Comparison of ENCODE assay signal across 17 mouse cellular contexts in the genomic region with DNA sequence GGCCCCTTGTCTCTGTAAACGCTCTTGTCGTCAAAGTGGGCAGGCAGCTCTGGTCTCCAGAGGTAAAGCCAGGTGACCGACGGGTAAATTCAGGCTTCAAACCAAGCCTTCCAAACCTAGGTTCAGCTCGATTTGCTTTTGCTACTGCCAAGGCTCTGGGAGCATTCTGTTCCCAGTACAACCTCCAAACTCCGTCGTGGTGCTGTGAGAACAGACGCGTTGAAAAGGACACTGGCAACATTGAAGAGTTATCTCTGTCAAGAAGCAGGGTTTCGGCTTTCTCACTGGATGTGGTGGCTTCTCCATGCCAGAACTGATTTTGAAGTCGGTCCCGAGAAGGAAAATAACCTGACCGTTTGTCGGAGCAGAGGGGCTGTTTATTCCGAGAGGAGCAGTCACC. TPM values are rescaled to one million over a fixed set of nuclear protein-coding genes. Genes with fewer than 3 reads are reported as not detected.
DNase-seq lines count a peak whose midpoint lies in the region; TF ChIP-seq lines count a peak whose summit lies in the region.
"Had no signal": no experiment of that assay in that cellular context is flagged by ENCODE, and none has a peak within 500 bp of the region (broad histone marks: within the 10 kb centered on the region; RNA-seq: fewer than 3 reads in every experiment).

No protein-coding gene starts in this region.

- 40% methylated on average over 15 of the region's 15 CpGs for WGBS in cerebellum, adult 2 months

- TF ChIP-seq POLR2A in cerebellum, adult 2 months (IDR thresholded peaks at IDR 0.05; ENCODE audit: borderline replicate concordance, insufficient read depth, low read length): no peak

- H3K4me1 ChIP-seq in cerebellum, adult 2 months (ENCODE audit: control insufficient read depth, insufficient read depth, low read length): peaks cover 40% of the 10 kb centered on the region
- H3K4me1 ChIP-seq: limb, embryonic 10.5 days had no signal

- intact Hi-C loops in heart, postnatal 14 days (cut with DNase I): no loop called here

- H3K4me3 ChIP-seq in cerebellum, adult 2 months (replicated peaks; ENCODE audit: insufficient read depth, low read depth, low read length): no peak overlapping the region
- H3K4me3 ChIP-seq: limb, embryonic 10.5 days; midbrain, embryonic 13.5 days; myocyte had no signal

- no peak for TF ChIP-seq CTCF in cerebellum, adult 2 months (IDR thresholded peaks at IDR 0.05; ENCODE audit: borderline replicate concordance, insufficient read depth, low read depth, low read length)

- H3K27me3 ChIP-seq in cerebellum, adult 2 months (ENCODE audit: control insufficient read depth, insufficient read depth, low read length): no peaks in the 10 kb centered on the region
- H3K27me3 ChIP-seq: CH12.LX; midbrain, embryonic 13.5 days had no signal

- peak overlapping the region; percentile 34; the same call in 1 of the 2 replicates for H3K27ac ChIP-seq in cerebellum, adult 2 months (ENCODE audit: insufficient read depth, low read length)
- H3K27ac ChIP-seq: limb, embryonic 10.5 days; macrophage; midbrain, embryonic 13.5 days had no signal

- no peak for DNase-seq in cerebellum, adult 2 months
- DNase-seq in cerebellum, postnatal 36 days: no peak
- peak; percentile 95 for DNase-seq in heart, adult 11 months
- no peak for DNase-seq in heart, postnatal 14 days
- DNase-seq in right cerebral cortex, adult 18-20 months: peak; percentile 43
- DNase-seq in right cerebral cortex, postnatal 14 days: no peak
- peak; percentile 84 for DNase-seq in skeletal muscle tissue, adult 2 months (ENCODE audit: low read depth, low spot score)
- DNase-seq in testis, postnatal 14 days (ENCODE audit: low spot score): no peak
- DNase-seq: kidney, adult 8-10 months; kidney, postnatal 4 days; layer of hippocampus, postnatal 36 days; lung, embryonic 14.5 days had no signal

RNA-seq across cellular contexts. Expression of gene Ank, which starts 9.5 kb away (rescaled TPM):
- polyA plus RNA-seq in cerebellum, adult 2 months (2012; rRNA removed): 212 and 222 TPM in 2 replicates
- total RNA-seq in heart, postnatal 14 days (2021): 100 to 1,000 TPM; 176 to 186 TPM

Comparison
In these comparisons a context has a peak if more than half of its experiments do, and no peak if none do; other contexts are left out.
1. DNase-seq: peak in heart, adult 11 months (single experiment), right cerebral cortex, adult 18-20 months (single experiment) and skeletal muscle tissue, adult 2 months (single experiment); none in cerebellum, adult 2 months (0 of 2), cerebellum, postnatal 36 days (0 of 2), heart, postnatal 14 days (0 of 2), right cerebral cortex, postnatal 14 days (single experiment) and testis, postnatal 14 days (single experiment).